Mouse (Mus musculus): ENCODE results near the gene Vmn1r225.
"Not testable (repeated sequence)": the region's sequence is repeated elsewhere in the genome, so short reads cannot be mapped to it uniquely, and the experiment has no call there.

Vmn1r225 gene

DNA sequence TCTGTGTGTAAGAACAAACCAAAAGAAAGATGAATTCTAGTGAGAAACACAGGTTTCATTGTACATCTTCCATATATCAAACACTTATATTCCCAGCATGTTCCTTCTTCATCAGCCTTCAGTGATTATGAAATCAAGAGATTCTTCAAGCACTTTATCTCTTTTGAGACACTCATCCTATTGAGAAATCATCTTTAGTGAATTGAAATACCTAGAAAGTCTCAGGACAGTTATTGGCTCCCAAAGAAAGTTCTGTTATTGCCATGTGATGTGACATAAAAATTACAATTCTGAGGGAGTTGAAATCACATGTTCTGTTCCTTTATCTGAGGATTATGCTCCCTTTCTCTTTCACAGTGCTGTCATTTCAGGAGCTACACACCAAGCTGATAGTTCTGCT is at the start of gene Vmn1r225:
Gene Vmn1r225 (plus strand): TSS at position 301 of the 400 bp plus-strand sequence.
- no peak for DNase-seq (ENCODE audit: low read depth)

DNA sequence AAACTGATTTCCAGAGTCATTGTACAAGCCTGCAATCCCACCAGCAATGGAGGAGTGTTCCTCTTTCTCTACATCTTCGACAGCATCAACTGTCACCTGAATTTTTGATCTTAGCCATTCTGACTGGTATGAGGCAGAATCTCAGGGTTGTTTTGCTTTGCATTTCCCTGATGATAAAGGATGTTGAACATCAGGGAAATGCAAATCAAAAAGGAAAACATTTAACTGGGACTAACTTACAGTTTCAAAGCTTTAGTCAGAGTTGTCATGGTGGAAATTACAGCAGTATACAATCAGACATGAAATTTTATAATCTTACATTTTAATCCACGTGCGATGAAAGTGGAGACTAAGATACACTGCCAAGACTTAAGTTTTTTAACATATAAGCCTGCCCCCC is 24.6 kb upstream of the Vmn1r225 start:
- no peak for DNase-seq (ENCODE audit: low read depth)

DNA sequence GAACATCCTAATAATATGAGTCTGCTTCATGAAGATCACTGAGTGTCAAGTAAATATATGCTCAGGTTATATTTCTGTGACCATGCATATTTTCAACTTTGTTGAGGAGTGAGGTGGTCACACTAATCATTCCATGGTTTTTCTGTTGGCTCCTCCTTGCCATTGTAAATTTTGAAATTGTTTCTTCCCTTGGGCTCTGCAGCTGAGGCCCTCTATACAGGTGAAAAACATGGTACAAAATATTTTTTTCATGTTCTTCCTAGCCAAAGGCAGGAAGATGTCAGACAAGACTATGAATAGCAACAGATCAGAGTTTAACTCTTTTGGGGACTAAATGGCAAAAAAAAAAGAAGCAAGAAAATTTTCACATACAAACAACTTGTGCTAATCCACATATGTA is 16.7 kb upstream of the Vmn1r225 start, which contains the start of gene Vmn2r108:
Gene Vmn2r108 (minus strand): TSS at position 101 of the 400 bp plus-strand sequence.
- no peak for DNase-seq (ENCODE audit: low read depth)

DNA sequence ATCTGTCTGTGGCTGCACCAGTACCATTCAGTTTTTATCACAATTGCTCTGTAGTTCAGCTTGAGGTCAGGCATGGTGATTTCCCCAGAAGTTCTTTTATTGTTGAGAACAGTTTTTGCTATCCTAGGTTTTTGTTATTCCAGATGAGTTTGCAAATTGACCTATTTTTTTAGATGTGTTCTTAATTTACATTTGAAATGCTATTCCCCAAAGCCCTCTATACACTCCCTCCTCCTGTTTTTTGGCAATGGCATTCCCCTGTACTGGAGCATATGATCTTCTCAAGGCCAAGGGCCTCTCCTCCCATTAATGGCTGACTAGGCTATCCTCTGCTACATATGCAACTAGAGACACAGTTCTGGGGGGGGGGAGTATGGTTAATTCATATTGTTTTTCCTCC is 10.3 kb downstream of the Vmn1r225 start:
- DNase-seq (ENCODE audit: low read depth), result not testable (repeated sequence)

Measured in NIH3T3 (cell line).